Mouse (Mus musculus) adrenal gland, adult (tissue): ENCODE results near the gene Setd6.

ENCODE experiments used
- DNase-seq, 2 experiments: peaks; one replicate each; pipeline ENCODE4 v3.0.0; 2022 to 2023; ENCODE audit warnings: low spot score in 1 of 2; ENCODE audit not compliant: inconsistent age in 2 of 2

Gene Setd6

DNA sequence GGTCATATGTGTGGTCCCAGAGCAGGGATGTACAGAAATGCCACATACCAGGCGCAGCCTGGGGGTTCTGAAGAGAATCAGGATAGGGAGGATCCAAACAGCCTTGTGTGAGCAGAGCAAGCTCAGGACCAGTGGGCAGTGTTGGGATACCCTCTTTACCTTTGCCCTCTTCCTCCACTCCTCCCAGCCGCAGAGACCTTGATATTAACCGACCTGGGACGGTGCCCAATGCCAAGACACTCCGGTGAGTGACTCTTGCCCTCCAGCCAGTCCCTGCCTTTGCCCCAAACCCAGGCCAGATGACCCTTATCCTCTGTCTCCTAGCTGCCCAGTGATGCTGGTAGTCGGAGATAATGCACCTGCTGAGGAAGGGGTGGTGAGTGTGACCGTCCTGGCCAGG is 6.1 kb upstream of the Setd6 start:
- DNase-seq: no peak

DNA sequence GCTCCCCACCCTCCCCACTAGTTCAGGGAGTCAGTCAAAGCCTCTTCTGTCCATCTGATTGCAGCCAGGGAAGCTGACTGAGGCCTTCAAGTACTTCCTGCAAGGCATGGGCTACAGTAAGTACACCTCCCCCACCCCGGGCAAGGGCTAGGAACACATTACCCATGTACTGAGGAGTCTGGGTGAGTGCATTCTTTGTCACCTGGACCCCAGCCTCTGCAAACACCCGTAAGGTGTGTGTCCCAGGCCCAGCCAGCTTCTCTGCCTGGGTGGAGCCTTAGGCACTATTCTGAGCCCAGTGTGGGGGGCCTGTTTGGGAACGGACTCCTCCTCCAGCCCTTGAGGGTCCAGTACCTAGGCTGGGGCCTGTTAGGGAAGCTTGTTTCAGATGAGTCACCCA is 4.7 kb upstream of the Setd6 start:
- DNase-seq: peak in 1 of 2 experiments; percentile 22

DNA sequence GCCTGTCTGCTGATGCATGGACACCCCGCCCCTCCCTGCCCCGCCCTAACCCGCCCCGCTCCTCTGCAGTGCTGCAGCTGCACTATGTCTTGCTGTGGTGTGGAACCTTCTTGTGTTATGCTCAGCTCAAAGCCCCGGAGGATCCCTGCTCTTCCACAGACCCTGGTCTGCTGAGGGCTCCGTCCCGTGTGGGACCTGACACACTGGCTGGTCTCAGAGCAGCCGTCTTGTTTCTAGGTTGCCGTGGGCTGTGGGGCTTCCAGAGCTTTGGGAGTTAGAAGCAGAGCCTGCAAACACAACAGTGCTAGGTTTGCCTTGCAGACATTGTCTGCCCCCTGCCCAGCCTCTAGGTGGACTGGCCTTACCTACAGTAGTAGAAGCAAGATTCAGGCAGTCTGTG is 3.3 kb upstream of the Setd6 start:
- DNase-seq: peak in 1 of 2 experiments; percentile 17

DNA sequence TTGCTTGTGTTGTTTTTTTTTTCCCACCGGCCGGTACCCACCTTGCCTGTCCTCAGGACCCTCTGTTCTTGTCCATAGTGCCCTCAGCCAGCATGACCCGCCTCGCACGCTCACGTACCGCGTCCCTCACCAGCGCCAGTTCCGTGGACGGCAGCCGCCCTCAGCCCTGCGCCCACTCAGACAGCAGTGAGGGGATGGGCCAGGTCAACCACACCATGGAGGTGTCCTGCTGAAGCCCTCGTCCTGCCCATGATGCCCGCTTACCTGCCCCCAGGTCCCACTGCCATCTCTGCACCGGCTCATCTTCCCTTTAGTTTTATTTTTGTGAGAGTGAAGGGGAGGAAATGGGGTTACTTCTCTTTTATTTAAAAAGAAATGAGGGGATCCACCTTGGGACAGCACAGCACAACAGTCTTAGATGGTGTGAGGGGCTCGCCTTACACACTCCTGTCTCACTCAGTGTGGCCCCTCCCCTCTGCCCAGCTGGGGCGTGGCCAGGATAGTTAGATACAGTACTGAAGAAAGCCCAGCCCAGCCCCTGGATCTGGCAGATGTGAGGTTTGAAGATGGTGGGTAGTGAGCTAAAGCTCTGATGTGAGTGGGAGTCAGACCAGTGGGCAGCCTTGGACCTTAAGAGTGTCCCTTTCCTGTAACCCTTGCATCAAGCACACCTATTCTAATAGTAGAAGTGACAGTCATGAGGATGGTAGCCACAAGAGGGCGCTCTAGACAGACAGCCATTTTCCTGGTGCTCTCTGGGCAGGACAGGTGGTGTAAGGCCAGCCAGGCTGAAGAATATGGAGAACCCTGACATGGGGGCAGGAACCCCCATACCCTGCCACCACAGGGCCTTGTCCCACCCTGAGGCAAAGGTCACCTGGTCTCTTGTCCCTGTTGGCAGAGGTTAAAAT is 2.3 kb upstream of the Setd6 start:
- DNase-seq: peak; percentile 74 to 93

DNA sequence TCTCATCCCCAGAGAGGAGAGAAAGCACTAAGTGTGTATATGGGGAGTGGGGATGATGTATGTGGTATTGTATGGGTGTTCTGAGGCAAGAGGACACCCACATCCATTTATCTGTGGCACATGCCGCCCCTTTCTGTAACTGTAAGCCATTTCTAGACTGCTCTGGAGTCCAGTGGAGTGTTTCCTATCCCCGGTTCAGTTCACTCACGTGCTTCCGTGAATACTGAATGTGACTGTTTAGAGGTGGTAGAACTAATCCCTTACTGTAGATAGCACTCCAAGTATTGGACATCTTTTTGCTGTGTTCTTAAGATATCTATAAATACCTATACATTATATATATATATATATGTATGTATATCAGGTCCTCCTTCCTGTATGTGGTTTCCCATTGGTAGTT is 1.3 kb upstream of the Setd6 start:
- DNase-seq: no peak

DNA sequence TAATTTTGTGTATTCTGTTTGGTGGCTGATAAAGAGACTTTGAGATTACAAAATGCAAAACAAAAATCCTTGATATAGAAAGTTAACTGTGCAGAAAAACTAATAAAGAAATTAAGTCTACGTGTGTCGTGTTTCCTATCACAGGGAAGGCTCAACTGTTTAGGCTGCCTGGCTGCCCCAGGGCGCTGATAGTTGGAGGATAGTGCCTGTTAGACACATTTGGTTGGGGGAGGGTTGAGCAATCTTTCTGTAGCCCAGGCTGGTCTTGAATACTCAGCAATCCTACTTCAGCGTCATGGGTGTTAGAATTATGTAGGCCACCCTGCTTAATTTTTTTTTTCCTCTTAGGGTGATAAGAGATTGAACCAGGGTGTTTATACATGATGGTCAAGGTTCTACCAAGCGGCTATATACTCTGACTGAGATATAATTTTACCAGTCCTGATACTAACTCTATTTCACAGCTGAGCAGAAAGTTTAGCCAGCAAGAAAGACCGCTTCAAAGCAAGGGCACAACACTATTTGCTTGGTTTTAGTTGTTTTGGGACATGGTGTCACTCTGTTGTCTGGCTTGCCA is 756 bp upstream of the Setd6 start:
- DNase-seq: peak in 1 of 2 experiments; percentile 44

DNA sequence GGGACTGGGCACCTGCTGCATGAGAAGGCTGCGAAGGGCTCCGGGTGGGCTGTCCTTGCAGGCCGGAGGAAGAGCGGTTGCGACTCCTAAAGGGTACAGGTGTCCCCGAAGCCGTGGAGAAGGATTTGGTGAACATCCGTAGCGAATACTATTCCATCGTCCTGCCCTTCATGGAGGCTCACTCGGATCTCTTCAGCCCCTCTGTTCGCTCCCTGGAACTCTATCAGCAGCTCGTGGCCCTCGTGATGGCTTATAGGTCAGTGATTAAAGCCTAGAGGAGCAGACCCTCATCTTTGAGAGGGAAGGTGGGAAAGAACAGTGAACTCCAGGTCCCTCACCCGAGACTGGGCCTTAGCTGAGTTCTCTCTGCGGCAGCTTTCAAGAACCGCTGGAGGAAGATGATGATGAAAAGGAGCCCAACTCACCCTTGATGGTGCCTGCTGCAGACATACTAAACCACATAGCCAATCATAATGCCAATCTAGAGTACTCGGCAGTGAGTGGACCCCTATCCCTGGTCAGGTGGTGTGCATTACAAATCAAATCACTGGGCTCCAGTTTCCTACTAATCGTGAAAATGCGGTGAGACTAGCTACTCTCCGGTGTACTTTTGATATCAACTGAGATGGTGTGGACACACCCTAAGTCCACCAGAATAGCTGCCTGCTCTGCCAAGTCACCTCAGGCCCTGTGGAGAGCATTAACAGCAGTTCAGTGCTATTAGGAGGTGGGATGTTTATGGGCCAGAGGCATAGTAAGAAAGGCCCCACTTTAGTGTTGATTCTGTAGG is 1.1 kb downstream of the Setd6 start:
- peak in 1 of 2 experiments; percentile 50 for DNase-seq

DNA sequence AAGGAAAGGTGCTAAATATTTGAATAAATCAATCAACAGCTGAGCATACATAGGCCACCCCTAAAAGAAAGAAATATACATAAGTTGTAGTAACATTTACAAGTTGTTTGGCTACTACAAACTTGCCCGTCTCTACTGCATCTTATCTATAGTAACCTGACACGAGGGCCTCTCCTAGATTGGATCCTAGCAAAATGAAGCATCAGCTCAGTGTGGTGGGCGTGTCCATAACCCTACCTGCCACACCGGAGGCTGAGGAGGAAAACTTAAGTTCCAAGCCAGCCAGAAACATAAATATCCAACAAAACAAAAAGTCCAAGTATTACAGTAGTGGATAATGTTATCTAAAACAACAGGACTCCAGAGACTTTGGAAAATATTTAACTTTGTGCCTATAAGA is 11.9 kb downstream of the Setd6 start:
- DNase-seq: no peak

DNA sequence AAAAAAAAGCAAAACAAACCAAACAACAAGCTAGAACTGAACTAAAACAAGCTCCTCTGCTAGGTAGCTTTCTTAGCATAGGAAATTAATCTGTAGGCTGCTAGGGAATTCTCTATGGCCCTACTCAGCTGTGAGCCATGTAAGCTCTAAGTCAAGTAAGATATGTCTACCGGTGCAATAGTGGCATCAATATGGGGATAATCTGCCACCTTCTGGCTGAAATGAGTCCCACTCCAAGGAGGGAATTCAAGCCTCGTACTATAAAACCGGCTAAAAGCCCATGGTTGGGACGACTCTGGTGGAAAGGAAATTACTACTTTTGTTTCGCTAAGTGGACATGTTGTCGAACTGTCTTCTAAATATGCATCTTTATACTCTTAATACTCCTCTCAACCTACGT is 22.9 kb downstream of the Setd6 start:
- no peak for DNase-seq

DNA sequence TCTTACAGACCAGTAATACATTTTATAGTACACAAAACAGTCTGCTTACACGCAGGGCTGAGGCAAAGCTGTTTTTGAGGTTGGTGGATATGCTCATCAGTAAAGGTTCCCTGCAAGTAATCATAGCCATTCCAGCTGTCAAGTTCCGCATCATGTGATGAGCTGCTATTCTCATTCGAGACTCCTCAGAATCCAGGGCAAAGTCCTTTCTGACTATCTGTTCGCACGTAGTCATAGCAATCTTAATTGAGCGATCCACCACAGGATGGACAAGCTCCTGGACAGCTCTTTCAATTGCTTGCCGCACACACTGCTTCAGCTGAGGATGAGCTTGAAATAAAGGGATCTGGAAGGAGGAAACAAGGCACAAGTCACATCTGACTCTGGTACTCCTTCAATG is 26.1 kb downstream of the Setd6 start:
- DNase-seq: no peak

DNA sequence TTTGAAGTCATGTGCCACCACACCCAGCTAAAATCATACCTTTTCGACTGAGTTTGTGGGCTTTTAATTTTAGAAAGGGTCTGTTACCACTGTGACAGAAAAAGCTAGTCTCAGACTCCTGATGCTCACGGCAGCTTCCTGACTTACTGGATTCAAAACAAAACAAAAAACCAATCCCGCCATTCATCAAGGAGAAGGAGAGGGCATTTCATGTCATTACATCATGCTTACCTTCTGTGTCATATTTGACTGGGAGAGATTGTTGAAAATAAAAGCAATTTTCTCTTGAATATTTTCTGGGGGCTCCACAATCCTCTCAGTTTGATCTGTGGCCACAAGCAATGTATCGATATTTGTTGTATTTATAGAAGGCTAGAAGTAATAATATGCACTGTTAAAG is 32.3 kb downstream of the Setd6 start:
- no peak for DNase-seq

DNA sequence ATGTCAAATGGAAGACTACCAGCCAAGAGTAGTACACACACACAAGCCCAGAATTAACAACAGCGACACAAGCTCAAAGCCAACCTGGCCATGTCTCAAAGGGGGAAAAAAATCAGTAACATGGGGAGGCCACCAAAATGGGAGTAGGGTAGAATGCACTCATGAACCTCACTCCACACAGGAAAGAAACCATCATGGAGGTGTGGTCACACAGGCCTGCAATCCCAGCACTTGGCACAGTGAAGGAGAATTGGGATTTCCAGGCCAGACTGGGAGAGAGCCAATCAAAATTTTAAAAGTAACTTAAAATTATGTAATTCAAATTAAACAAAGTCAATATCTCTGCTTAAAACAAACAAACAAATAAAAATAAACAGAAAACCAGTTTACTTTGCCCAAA is 36.2 kb downstream of the Setd6 start:
- no peak for DNase-seq

DNA sequence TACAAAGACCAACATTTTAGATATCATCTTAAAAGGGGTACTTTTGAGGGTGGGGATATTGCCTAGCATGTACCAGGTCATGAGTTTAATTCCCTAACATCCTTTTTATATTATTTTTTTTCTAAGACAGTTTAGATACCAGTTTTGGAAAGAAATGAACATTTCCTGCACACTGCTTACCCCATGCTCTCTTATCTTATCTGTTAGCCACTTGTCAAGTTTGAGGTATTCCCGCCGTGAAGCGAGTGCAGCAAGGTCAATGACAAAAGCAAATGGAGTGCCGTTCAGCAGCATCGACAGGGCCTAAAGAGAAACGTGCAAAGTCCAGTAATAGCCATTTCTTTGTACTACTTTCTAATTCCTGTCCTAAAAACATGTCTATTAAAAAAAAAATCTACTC is 44.6 kb downstream of the Setd6 start:
- peak; percentile 33 to 78 for DNase-seq

DNA sequence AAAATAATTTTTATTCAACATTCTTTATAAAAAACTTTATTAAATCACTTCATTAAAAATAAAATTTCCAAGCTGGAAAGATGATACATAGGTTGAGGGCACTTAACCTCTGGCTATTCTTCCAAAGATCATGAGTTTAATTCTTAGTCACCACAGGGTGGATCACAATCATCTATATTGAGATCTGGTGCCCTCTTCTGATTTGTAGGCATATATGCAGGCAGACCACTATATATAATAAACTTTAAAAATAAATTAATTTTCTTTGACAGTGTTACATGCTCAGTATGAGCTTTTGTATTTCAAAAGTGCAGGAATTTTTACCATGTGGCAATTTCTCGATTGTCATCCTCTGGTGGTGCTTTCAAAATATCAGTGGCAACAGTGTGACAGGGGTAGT is 48.5 kb downstream of the Setd6 start:
- DNase-seq: no peak
